Mouse (Mus musculus): ENCODE data around the gene Tex33.

- TF ChIP-seq CTCF (IDR thresholded peaks at IDR 0.05; ENCODE audit: borderline replicate concordance, insufficient read depth, low read length): no peak
- no peak for TF ChIP-seq POLR2A (IDR thresholded peaks at IDR 0.05; ENCODE audit: low read depth, low read length)
Observed at GRCm38 (mm10) chr15:78382115-78382514, 13.6 kb downstream of the Tex33 start.
